In genomic region chr5:136198474-136199391, GRCm38 (mm10) we compare ENCODE assay signal across 8 mouse cellular contexts. TPM values are rescaled to one million over a fixed set of nuclear protein-coding genes. Genes with fewer than 3 reads are reported as not detected.
A peak's percentile ranks its signal among the peaks of the same experiment; 100 is the strongest.
DNase-seq lines count a peak whose midpoint lies in the region; ATAC-seq lines count a peak whose summit lies in the region.

TSS of gene Prkrip1 (minus strand) at chr5:136198963.

- H3K4me2 ChIP-seq in hindbrain, embryonic 16.5 days (ENCODE audit: low read length), result peak within 1 kb of the TSS; percentile 92

- H3K27ac ChIP-seq in hindbrain, embryonic 16.5 days (ENCODE audit: low read depth, low read length), result peak within 1 kb of the TSS; percentile 83
- peak within 1 kb of the TSS; percentile 80 for H3K27ac ChIP-seq in macrophage

- H3K79me2 ChIP-seq in macrophage (ENCODE audit: inconsistent target), result peaks cover 24% of the 10 kb centered on the region

- peak within 1 kb of the TSS; percentile 92 for H3K4me3 ChIP-seq in hindbrain, embryonic 16.5 days (ENCODE audit: low read length)
- H3K4me3 ChIP-seq in macrophage (ENCODE audit: inconsistent target), result peak within 1 kb of the TSS; percentile 97

- peaks cover 10% of the 10 kb centered on the region for H3K4me1 ChIP-seq in hindbrain, embryonic 16.5 days (ENCODE audit: control insufficient read depth, insufficient read depth, low read depth, low read length)

- under 1% methylated on average over 62 of the region's 62 CpGs for WGBS in hindbrain, embryonic 16.5 days
- WGBS in macrophage (ENCODE audit: missing documents), result 1% methylated on average over 59 of the region's 62 CpGs

- ATAC-seq in hindbrain, embryonic 16.5 days, result peak; percentile 89

- H3K27me3 ChIP-seq in hindbrain, embryonic 16.5 days (replicated peaks; ENCODE audit: control insufficient read depth, insufficient read depth, low read length), result no peaks in the 10 kb centered on the region

- DNase-seq in WW6 (ENCODE audit: low read depth, low spot score), result peak; percentile 93
- DNase-seq in cerebellum, postnatal 4 days (ENCODE audit: low spot score in 2 of 2), result peak; percentile 93 to 95
- DNase-seq in gastrocnemius, adult 18-20 months (ENCODE audit: low spot score), result peak; percentile 92
- peak; percentile 91 to 92 for DNase-seq in left cerebral cortex, adult 18-20 months (ENCODE audit: low spot score in 2 of 2)
- peak; percentile 91 for DNase-seq in right cerebral cortex, adult 18-20 months
- DNase-seq in urinary bladder, postnatal 10 days (ENCODE audit: low spot score), result peak; percentile 68

- peak within 1 kb of the TSS; percentile 91 for H3K9ac ChIP-seq in hindbrain, embryonic 16.5 days (ENCODE audit: low read depth, low read length)

- H3K36me3 ChIP-seq in hindbrain, embryonic 16.5 days (ENCODE audit: control insufficient read depth, insufficient read depth, low read length), result peaks cover 13% of the 10 kb centered on the region
- peaks cover 24% of the 10 kb centered on the region for H3K36me3 ChIP-seq in macrophage (ENCODE audit: inconsistent target)

- H3K9me3 ChIP-seq in hindbrain, embryonic 16.5 days (ENCODE audit: control insufficient read depth, low read length), result no peaks in the 10 kb centered on the region

RNA-seq across cellular contexts. Expression of gene Prkrip1, which starts in this region (rescaled TPM):
- 10 to 100 TPM; 19.4 to 23.8 TPM for total RNA-seq in gastrocnemius, adult 18-20 months (2021)
- polyA plus RNA-seq in hindbrain, embryonic 16.5 days (2015; fragmentation: Nextera tagmentation; extraction: Ambion mirVana), result 63.1 and 67.2 TPM in 2 replicates
- total RNA-seq in left cerebral cortex, adult 18-20 months (2021), result 10 to 100 TPM; 36.2 to 40.7 TPM
- total RNA-seq in macrophage (2018; cell fraction: chromatin; rRNA removed), result 10 to 100 TPM; 17.4 to 43.3 (median 26.6) TPM
- 10 to 100 TPM; 11.5 to 41.4 (median 26.0) TPM for total RNA-seq in macrophage (2018; cell fraction: cytosol; rRNA removed)
- 10 to 100 TPM; 10.2 to 32.9 (median 18.7) TPM for total RNA-seq in macrophage (2018; cell fraction: nucleus; rRNA removed)
- polyA plus RNA-seq in macrophage (2018), result 12.4 to 58.1 TPM (median 23.3 TPM) in 3 replicates

Comparison
In these comparisons a context has a peak if more than half of its experiments do, and no peak if none do; other contexts are left out.
1. Peak in every context shown above with its lines: DNase-seq, ATAC-seq, H3K4me3 ChIP-seq and H3K27ac ChIP-seq.